Mouse (Mus musculus) urinary bladder, postnatal 10 days (tissue): ENCODE measurements around the gene Trim63.
"Not testable (repeated sequence)": the region's sequence is repeated elsewhere in the genome, so short reads cannot be mapped to it uniquely, and the experiment has no call there.

Experiments used
- DNase-seq: peaks from one replicate; pipeline ENCODE4 v3.0.0; 2022; ENCODE audit warnings: low spot score

Trim63 gene

DNA sequence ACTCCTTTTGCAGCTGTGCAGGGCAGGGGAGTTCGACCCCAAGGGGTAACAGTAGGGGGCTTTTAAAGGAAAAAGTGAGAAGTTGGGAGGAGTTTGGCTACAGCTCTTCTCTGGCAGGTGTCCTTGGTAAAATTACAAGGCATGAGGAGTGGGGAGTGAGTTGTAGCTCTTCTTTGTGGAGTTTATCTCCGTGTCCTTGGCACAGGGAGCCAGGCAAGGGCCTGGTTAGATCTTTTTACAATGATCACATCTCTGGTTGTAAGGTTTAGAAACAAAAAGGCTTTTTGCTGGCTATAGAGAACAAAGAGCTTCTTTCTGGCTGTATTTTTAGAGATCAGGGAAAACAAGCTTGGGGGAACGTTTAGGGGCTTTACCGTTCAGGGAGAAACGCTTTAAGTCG lies 26.3 kb downstream of the Trim63 start:
- not testable (repeated sequence) for DNase-seq

DNA sequence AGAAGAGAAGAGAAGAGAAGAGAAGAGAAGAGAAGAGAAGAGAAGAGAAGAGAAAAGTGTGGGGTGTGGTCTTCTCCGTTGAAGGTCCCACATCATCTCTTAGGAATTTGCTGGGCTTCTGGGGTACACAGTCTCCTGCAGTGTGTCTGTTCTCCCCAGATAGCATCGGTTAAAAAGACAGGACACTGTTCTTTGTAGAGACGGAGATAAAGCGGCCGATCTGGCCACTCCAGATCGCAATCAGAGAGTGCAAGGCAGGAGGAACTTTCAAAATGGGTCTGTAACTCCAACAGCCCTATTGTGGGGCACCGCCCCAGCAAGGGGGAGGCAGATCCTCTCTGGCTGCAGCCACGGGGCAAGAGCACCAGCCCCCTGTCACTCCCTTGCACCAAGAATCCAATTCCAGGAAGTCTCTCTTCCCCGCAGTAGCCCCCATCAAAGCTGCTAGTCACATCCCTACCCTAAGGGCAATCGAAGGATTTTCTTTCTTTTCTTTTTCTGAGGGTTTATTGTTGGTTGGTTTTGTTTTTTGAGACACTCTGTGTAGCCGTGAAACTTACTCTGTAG lies 27.4 kb downstream of the Trim63 start:
- no peak for DNase-seq

DNA sequence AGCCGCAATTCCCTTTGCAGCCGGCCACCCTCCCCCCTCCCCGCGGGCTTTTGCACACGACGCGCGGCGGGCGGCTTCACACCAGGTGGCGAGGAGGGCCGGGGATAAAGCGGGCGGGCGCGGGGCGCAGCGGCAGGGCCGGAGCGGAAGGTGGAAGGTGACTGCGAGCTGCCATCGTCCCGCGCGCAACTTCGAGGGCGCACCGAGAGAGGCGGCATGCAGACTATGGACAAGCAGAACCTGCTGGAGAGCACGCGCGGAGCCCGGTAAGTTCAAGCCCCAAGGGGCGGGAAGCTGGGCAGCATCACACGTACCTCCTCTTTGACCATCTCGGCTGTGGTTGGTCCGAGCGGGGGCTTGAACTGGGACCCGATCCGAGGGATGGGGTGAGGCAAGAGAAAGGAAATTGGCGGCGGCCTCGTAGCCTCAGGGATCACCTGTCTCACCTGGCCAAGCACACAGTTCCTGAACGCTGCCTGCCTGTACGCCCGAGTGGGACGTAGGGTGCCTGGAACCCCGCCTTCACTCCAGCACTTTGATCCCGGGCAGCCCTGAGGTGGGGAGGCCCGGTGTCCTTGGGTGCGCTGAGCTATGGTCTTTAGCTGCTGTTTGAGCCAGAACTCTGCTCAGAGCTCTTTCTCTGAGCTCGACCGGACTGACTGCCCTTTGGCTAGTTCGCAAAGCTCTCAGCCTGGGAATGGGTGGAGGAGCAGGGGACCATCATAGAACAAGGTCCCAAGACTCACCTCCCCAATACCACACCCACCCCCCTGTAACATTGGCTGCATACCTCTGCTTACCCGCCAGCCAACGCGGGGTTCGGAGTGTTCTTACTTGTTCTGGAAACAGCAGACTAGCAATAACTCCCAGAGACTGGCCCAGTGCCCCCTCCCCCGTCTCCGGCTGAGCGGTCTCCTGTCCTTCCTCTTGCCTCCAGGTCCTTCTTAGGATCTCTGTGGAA lies 28.4 kb downstream of the Trim63 start, which contains the start of gene Slc30a2:
TSS of gene Slc30a2 (plus strand) at position 111 of the 961 bp plus-strand sequence.
- DNase-seq = no peak

DNA sequence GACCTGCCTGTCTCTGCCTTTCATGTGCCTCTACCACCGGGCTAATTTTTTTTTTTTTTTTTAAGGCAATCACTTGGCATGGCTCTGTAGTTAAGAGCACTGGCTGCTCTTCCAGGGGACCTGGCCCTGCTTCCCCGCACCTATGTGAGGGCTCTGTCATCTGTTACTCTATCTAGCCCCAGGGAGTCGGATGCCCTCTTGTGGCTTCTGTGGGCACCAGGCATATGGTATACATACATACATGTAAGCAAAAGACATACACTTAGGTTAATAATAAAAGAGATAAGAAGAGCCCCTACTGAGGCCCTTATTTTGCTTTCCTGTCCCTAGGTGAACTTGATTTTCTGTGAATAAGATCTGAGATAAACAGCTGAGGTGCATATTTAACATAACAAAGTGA lies 29.7 kb downstream of the Trim63 start:
- no peak for DNase-seq

DNA sequence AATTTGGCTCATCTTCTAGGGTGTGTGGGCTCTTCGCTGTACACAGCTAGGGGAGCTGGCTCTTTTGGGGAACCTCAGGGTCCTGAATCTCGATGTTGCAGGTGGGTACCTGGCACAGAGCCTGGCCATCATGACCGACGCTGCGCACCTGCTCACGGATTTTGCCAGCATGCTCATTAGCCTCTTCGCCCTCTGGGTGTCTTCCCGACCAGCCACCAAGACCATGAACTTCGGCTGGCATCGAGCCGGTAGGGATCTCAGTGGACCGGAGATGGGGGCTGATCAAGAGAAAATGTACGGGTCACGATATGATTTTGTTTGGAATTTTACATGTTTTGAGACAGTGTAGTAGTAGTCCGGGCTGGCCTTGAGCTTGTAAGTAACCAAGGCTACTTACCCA lies 30.9 kb downstream of the Trim63 start:
- DNase-seq = no peak

DNA sequence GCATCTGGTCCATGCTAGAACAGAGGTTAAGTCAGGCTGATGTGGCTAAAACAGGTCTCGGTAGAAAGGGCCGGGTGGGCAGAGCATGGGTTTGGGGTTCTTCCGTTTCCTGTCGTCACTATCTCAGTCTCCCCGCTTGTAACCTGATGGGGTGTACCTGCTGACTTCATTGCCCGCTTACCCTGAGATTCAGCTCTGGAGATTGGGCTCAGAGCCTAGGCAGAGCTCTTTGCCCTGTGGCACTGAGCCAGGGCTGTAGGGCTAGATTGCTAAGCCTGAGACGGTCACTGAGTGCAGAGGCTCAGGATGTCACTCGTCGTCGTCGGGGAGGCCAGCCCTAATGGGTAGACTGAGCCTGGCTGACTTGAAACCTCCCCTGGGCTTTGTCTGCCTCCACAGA lies 33.2 kb downstream of the Trim63 start:
- DNase-seq = no peak

DNA sequence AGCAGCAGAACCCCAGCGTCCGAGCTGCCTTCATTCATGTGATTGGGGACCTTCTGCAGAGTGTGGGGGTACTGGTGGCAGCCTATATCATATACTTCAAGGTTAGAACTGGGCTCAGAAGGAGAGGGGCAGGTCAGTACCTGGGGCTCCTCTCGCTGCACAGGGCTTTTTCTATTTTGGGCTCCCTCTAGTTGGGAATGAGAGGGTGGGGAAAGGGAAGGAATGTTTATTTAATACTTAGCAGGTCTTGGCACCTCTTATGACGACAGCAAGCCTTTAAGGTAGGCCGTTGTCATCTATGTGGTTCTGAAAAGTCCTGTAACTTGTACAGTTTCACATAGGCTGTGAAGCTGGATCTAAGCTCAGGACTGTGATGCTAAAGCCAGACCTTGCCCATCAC lies 33.6 kb downstream of the Trim63 start:
- no peak for DNase-seq

DNA sequence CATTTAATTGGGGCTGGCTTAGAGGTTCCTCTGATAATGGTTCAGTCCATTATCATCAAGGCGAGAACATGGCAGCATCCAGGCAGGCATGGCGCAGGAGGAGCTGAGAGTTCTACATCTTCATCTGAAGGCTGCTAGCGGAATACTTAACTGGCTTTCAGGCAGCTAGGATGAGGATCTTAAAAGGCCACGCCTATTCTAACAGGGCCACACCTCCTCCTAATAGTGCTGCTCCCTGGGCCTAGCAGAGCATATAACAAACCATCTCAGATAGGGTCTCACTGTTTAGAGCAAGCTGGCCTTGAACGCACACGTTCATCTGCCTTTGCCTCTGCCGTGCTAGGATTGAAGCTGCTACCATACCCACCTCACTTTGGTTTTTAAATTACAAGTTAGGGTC lies 34.9 kb downstream of the Trim63 start:
- no peak for DNase-seq

DNA sequence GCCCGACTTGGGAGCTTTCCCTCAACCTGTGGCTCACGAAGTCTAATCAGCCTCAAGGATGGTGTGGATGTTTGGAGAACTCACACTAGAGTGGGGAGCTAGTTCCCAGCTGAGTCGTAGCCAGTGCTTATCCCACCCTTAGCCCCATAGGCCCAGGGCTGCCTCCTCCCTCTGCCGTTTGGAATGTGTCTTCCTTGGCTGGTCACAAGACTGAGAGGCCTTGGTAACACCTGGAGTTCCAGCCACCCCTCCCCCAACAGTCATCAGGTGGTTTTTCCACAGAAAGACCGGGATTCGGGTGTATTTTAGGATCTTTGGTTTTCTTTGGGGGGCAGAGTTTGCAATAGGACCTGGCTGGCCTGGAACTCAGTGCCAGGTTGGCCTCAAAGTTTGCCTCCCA lies 35.7 kb downstream of the Trim63 start:
- no peak for DNase-seq

DNA sequence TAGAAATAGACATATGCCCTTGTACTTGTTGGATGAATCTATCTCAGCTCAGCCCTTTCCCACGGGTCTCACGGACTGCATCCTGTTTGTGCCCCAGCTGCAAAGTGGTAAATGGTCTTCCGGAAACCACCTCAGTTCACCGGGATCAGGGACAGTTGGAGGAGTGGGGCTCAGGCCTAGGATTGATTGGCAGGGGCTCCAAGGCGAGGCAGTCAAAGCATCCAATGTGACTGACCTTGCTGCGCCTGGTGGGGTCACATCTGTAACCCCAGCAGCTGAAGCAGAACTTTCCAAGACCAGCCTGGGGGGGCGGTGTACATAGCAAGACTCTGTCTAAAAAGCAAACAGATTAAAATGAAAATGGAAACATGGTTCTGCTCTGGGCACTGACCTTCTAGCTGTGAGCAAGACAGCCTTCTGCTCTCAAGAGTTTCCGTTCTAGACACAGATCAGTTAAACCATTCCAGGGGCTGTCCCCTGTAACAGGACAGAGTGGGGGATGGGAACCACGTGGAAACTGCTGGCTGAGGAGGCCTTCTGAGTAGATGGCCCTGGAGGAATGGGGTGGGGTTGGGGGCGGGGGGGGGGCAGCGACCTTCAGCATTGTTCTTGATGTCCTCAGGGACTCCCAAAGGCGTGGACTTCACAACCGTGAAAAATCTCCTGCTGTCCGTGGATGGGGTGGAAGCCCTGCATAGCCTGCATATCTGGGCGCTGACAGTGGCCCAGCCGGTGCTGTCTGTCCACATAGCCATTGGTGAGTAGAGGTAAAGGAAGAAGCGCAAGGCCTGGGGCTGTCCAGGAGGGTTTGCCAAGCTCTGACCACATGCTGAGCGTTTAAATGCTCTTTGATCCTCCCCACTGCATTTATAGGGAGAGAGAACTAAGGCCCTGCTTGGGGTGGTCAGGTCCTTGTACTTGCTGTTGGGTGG lies 36.7 kb downstream of the Trim63 start:
- DNase-seq = no peak

DNA sequence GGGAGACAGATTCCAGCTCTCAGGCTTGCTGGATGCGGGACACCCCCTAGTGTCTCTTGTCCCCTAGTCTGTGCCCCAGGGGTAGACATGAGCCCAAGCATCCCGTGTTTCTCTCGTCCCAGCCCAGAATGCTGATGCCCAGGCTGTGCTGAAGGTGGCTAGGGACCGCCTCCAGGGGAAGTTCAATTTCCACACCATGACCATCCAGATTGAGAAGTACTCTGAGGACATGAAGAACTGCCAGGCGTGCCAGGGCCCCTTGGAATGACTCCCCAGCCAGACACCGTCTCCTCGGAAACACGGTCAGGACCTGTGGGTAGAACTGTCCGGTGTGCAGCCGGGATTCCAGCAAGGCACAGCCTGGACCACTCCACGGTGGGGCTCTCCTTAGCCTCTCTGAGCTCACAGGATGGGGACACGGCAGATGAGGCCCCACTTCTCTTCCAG lies 37.4 kb downstream of the Trim63 start:
- no peak for DNase-seq

DNA sequence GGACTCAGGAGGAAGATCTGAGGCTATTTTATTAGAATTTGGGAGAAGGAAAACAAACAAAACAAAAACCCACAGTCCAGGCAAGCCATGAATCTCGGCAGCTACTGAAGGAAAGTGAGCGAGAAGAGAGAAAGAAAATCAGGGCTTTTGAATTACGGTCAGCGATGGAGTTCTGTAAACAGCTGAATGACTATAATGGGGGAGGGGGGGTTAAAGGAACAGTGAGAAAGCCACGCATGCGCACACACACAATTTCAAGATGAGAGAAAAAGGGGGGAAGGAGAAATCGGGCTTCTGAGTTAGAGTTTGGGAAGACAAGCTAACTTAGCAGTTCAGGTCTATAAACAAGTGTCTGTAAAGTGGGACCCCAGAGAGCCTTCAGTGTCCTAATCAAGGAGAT lies 38.0 kb downstream of the Trim63 start:
- no peak for DNase-seq

DNA sequence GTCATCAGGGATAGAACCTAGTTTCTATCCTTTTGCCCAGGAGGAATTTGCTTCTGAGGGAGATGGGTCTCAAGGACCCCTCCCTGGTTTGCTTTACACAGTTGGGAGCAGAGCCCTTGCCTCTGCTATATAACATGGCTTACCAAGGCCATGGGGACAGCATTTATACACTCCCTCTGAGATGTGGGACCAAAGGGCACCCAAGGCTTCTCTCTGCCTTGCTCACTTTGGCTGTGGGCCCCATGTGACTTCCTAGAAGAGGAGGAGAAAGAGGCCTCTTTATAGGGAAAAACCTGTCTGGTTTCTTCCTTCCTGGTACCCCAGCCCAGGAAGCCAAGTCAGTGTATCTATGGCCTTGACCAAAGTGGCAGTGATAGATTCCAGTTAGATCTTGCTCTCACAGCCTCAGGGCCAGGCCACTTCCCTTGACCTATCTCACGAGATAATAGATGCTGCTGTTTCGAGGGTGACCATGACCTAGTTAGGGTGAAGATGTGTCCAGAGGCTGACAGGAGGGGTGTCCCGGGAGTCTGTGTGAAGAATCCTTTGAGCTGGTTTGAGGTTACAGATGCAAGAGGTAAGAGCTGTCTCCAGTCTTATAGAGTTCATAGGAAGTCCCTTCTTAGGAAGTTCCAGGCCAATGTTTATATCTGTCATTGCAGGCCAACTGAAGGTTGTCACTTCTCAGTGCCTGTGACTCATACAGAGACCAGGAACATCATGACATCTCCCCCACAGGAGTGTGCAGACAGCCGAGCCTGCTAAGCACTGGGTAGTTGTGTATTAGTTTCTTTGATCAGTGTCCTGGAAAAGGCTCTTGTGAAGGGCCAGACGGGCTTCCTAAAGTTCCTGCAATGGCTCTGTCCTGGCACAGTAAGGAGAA lies 38.8 kb downstream of the Trim63 start:
- no peak for DNase-seq

DNA sequence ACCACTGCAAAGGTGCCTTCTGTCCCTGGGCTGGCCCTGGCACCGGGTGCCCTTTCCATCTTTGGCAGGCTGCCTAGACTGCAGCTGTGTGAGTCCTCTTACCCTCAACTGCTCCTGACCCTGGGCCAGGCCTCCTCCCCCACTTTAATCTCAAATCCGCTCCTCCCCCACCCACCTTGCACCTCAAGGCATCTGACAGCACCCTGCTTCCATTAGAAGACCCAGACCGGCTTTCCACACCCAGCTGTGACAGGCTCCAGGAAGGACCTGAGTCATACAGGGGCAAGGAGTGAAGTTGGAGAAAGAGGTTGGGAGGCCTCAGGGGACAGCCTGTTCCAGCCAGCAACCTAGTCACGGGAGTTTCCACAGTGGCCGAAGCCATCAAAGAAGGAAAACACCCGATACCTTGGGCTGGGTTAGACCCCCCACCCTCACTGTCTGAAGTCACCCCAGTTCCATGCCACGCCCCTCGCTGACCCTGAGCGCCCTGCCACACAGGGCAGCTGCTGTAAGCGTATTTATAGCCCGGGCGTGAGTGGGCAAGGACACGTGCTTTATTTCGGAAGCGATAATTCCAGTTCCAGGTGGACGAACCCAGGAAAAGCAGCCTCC lies 41.0 kb downstream of the Trim63 start:
- no peak for DNase-seq

DNA sequence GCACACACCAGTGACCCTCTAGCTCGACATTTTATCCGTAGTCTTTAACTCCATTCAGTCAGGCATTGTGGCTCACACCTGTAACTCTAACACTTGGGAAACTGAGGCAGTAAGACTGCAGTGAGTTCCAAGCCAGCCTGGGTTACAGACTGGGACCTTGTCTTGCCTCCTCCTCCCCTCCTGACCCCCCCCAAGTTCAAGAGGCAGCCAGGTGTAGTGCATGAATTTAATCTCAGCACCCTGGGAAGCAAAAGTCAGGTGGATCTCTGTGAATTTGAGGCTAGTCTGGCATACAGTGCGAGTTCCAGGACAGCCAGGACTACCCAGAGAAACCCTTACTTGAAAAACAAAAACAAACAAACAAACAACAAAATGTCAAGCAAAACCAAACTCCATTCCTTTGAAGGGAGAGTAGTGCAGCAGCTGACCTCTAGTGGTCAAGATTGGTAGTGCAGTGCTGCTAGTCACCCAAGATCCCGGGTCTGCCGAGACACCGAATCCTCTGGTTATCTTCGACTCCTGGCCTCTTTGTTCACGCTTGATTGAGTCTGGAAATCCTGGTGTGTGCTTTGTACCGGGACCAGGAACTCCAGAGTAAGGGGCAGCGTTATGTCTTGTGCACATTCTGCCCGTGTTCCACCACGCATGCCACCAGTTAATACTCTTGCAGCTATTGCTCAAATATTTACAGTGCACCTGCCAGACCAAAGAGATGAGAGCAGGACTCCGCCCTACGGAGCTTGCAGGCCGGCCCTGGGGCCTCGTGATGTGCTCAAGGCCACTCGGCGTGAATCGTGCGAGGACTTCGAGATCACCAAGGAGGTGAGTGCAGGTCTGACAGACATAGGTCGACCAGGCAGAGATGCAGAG lies 41.9 kb downstream of the Trim63 start:
- no peak for DNase-seq

DNA sequence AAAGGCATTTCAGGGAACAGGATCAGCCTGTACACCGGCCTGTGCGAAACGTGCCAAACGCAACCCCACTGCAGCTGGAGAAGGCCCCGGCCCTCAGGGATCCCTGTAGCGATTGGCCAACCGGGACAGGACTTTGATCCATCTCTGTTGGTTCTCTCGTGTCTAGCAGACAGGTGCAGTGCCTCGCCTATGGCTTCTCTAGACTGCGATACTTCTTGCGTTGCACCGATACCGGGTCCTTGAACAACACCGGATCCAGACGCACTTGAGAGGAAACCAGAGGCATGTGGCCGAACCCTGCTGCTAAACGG lies 42.5 kb downstream of the Trim63 start:
- DNase-seq = no peak

DNA sequence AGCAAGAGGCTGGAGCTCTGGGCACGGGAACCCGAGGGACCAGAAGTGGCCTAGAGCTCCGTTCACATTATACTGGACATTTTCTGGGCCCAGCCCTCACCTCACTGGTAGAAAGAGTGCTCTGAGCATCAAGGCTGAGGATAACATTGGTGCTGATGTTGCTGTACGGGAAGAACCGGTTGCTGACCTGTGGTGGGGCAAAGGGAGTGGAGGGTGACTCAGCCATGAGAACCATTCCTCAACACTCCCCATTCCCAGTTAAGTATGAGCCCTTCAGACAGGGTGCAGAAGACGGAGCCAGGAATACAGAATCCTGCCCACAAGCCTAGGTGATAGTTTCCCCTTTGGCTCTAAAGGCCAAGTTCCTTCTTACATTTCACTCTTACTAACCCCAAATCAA lies 44.7 kb downstream of the Trim63 start:
- DNase-seq = no peak

DNA sequence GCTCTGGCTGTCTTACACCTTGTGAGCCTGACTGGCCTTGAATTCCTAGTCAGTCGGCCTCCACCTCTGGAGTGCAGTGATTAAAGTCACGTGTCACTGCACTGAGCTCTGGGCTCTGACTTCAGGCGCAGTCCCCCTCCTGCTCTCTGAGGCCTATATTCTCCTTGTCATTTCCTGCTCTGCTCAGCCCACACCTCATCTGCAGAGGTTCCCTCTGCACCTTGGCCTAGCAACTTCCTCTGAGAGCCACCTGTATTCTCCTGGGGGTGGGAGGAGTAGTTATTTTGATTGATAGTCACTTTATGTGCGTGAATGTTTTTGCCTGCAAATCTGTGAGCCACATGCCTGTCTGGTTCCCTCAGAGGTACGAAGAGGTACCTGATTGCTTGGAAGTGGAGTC lies 46.3 kb downstream of the Trim63 start:
- DNase-seq = no peak

DNA sequence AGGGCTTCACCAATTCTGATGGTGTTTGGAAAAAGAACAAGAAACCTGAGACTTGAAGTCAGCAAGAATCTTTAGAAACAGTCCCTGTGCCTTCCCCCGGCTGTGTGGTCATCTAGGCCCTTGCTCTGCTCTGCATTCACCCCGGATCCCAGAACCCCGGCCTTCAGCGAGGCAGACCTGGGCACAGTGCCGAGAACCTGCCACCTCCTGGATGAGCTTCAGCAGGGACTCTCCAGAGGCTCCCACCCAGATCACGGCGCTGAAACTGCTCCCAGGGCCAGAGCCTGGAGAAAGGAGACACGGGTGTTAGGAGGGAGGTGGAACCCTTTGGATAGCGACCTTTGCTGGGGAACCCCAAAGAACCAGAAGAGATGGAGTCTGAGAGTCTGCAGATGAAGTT lies 47.2 kb downstream of the Trim63 start:
- no peak for DNase-seq

DNA sequence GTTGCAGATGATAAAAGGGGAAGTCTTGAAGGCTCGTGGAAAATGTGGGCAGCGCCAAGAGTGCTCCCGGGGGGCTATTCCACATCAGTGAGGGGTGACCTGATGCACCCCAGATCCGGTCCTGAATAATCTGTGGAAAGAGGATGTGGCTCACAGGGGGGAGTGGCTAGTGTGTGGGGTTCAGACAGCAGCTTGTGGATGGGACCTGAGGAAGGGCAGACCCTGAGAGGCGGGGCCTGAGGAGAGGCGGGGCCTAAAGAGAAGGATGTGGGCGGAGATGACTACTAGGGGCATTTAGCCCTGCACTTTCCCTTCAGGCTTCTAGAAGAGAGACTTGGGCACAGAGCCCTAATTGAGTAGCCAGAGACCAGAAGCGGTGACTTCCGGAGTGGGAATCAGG lies 47.7 kb downstream of the Trim63 start:
- DNase-seq = no peak
